Mouse (Mus musculus) cerebellum, postnatal 10 days (tissue): ENCODE measurements around the gene Hemk1.

ENCODE experiments used
- DNase-seq, 2 experiments: peaks; one replicate each; pipeline ENCODE4 v3.0.0; 2021; ENCODE audit warnings: mixed read lengths in 2 of 2

Hemk1 gene

GRCm38 (mm10) chr9:107338172-107338883 lies at the start of gene Hemk1:
Gene Hemk1, minus strand, starts transcription at chr9:107338350.
- DNase-seq = peak; percentile 86 to 88

DNA sequence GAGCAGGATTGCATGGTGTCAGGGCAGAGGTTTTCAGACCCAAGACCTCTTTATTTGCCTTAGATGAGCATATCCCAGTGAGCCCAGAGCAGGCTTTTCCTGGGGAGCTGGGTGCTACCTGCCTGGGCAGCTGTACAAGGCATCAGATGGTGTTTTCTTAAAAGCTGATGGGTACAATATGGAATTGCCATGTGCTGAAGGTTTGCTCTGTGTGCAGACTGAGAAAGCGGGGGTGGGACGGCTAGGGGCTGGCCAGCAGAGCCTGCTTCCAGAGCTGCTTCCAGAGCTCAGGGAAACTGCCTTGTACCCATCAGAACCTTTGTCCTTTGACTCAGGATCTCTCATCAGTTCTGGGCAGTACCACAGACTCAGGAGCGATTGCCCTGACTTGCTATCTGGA lies 49.6 kb upstream of the Hemk1 start:
- DNase-seq = no peak

GRCm38 (mm10) chr9:107386722-107387121 lies 48.6 kb upstream of the Hemk1 start:
- DNase-seq = peak; percentile 74 to 80

- peak; percentile 73 to 81 for DNase-seq
Observed at GRCm38 (mm10) chr9:107384396-107384795, 46.2 kb upstream of the Hemk1 start.

GRCm38 (mm10) chr9:107381723-107382122 lies 43.6 kb upstream of the Hemk1 start:
- no peak for DNase-seq

DNA sequence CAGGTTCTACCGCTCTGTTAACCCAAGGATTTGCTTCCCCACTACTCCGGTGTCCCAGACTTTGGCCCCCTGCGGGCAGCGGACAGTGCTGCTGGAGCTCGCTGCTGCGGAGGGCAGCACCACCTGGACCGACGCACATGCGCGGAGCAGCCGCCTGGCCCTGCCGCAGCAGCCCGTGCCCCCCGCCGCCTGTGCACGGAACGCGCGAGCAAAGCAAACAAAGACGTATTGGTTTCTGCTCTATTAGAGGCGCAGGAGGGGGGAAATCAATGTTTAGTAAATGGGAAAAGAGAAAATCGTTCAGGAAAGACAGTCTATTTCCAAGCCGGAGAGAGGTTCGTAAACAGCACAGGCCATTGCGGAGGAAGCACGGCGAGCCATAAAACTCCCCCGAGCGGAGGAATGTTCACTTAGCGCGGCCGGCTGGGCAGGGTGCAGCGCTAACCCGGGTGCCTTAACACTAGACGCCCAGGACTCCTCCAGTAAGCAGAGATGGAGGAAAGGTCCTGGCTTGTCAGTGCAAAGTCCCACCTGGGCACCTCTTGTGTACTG lies 39.9 kb upstream of the Hemk1 start:
- DNase-seq = peak; percentile 67 to 73

DNA sequence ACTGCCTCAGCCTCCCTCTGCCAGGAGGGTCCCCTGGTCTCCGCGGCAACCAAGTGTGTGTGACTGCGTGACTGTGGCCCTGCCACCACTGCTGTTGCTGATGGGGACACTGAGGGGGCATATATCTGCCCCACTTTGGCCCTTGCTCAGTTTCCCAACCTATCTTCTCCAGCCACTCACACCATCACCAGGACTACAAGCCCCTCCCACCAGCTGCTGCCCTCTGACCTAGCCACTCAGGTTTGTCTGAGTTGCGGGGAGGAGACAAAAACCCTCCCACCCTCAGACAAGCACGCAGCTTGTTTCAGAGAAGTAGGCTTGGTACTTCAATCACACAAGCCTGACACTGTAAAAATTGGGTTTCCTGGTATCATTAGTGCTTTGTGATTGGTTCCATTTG lies 37.3 kb upstream of the Hemk1 start:
- no peak for DNase-seq

DNA sequence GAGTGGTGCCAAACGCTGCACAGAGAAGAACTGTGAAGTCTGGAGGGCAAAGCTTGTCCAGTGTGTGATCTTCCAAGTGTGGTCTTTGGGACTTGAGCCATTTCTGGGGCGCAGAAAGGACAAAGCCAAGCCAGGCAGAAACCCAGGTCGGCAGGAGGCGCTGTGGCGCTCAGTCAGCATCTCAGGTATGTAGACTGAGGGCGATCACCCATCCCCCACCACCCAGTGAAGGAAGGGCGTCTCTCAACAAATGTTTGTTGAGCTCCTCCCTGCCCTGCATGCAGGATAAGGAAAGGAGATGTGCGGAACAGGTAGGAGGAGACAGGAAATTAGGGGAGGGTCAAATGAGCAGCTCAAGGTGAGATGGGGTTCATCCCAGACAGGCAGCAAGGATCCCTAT lies 36.5 kb upstream of the Hemk1 start:
- DNase-seq = peak; percentile 74 to 80

GRCm38 (mm10) chr9:107372441-107372840 lies 34.3 kb upstream of the Hemk1 start:
- no peak for DNase-seq

DNA sequence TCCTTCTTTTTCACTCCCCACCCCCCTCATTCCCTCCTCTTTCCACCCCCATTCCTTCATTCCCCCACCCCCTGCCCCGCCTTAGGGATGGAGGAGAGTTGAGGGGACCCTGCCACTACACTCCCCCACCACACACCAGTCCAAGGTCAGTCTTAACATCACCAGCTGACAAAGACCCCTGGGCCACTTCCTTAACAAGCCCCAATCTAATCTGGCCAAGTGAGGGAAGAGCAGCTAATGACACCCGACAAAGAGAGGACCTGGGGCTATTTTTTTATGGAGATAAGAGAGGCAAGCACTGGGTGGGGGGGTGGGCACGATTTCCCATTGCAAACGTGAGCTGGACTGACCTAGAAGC lies 31.9 kb upstream of the Hemk1 start:
- DNase-seq = no peak

DNA sequence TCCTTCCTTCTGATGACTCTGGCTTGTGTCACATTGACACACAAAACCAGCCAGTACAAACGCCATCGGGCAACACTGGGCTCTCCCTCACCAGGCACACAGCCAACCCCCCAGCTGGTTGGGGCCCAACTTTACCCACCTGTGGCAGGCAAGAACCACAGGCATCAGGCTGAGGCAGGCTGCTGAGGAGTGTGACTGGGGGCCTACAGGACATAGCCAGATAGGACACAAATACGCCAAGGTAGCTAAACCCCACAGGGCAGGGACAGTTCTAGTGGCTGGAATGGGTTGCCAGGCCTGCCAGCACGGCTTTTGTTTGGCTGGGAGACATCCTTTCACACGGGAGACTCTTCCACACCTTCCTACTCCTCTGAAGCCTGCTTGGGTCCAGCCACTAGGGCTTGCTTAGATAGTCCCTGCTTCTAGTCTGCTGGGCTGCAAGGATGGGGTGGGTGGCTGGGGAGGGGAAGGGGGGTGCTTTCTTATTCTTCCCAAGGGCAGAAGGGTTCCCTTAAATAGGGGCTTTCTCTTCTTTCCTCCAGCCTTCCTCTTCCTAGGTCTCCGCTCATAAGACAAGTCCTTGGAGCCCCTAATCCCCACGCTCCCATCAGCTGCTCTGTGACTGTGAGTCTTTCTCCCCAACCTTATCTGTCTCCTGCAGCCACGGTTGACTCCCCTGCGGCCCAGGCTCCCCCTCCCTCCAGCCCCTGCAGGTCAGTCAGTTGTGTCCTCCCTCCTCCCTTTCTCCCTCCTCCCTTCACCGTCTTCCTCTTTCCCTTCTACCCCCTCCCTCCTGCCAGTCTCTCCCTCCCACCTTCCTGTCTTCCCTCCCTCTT lies 31.3 kb upstream of the Hemk1 start:
- DNase-seq = peak; percentile 39 to 43

DNA sequence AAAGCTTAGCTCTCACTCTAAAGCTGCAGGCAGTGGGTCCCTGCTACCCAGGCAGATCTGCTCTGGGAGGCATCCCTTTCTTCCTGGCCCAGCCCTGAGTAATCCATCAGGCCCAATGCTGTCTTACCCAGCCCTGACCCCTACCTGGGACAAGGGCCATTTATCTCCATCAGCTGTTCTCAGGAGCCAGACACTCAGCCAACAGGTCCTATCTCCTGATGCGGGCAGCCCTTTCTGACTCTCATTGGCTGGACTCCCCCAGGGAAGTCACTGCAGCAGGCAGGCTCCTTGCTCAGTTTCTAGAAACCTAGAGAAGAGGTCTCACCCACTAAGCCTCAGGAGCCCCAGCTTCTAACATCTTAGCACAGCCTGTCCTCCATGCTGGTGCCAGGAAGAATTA lies 30.2 kb upstream of the Hemk1 start:
- DNase-seq = no peak

DNA sequence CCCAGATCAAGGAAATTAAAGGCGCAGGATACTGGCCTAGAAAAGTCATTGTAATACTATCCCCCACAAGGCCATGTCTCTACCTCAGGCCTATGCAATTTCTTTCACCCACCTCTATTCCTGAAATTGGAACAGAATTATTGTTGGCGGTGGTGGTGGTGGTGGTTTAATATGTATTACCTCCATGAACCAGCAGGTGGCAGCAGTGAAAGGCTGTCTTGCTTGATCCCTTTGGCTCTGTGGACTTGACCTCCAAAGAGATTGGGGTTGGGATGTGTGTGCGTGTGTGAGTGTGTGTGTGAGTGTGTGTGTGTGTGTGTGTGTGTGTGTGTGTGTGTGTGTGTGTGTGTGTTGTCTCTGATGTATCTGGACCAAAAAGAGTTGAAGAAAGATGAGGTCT lies 28.5 kb upstream of the Hemk1 start:
- DNase-seq = peak; percentile 85 to 93

DNA sequence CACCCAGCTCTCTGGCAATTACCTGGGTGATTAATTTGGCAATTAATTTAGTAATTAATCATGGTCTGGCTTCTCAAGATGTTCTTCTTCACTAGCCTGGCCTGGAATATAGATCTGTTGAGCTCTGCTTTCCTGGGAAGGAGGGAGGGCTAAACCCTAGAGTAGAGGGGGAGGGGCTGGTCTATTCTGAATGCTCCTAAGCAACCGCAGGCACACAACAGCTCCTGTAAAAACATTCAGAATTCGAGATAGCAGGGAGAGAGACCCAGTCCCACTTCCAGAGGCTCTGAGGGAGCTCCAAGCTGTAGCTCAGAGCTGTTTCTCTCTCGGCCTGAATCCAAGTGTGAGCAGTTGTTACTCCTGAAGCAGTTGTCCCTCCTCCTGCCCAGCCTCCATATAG lies 22.8 kb upstream of the Hemk1 start:
- DNase-seq = no peak

DNA sequence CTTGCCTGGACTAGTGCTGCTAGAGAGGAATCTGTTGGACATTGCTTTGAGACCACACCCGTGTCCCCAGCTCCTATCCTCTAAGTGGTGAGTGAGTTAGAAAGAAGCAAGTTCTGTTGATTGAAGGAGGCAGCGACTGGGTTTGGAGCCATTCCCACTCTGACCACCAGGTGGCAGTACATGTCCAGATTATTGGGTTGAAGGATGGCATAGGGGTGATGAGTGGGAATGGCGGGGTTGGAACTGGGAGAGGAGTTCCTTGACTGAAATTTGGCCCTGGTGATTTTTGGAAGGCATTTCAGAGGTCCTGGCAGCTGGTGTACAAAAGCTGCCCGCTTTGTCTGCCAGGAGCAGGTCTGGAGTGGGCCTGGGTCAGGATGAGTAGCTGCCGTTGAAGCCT lies 19.5 kb upstream of the Hemk1 start:
- DNase-seq = peak; percentile 97 to 98

GRCm38 (mm10) chr9:107355870-107356765 lies 18.0 kb upstream of the Hemk1 start:
- DNase-seq = peak; percentile 89 to 91

DNA sequence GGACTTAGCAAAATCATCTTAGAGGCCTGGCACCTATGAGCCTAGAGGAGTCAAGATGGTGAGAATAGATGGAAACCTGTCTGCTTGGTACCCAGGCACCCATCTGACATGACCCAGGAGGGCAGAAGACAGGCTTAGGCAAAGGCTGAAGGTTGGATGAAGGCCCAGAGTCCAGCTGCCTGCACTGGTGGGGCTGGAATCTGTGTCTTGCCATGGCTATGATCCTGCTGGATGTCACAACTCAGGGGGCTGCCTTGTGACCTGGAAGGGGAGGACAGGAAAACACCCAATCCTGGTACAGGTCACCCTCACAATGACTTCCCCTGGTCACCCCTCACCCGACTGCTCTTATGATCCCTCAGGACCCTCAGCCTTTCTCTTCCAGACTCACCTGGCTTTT lies 16.7 kb upstream of the Hemk1 start:
- DNase-seq = peak in 1 of 2 experiments; percentile 55

- no peak for DNase-seq
Observed at GRCm38 (mm10) chr9:107349321-107349720, 11.2 kb upstream of the Hemk1 start.

DNA sequence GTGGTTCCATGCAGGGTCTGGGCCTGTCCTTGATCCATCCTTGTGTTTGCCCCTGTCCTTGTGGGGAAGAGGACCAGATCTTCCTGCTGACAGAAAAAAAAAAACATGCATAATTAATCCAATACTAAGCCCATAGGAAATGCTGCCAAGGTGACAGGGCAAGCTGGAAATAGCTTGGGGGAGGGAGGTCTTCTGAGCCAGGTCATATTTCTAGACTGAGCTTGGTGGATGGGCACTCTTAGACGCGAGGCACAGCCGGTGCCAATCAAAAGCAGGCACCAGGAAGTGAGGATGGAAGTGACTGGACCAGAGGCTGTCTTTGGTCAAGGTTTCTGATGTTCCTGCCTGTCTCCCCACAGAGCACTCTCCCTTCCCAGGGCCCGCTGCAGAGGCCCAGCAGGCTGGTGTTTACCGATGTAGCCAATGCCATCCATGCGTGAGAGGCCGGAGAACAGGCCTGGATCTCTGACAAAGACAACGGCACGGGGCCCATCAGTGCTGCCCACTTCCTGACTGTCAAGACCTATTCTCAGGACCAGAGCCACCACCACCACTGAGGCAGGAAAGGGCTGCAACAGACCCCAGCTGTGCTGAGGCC lies 9.5 kb upstream of the Hemk1 start:
- DNase-seq = peak; percentile 79 to 82

DNA sequence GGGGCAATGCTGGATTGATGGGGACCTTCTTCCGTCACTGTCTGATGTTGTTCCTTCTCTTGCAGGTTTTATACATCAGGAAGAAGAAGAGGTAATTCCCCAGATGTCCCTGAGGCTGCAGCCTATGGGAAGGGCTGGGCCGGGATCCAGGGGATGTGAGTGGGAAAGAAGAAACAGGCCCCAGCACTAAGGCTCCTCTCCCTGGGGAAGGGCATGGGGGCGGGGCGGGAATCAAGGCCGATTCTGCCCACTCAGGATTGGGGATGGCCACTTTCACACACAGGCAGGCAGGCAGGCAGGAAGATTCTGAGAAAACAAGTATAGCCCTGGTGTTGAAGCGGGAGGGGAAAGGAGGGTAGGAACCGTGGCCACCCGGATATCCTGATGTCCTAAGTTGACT lies 7.9 kb upstream of the Hemk1 start:
- DNase-seq = peak; percentile 55 to 60

DNA sequence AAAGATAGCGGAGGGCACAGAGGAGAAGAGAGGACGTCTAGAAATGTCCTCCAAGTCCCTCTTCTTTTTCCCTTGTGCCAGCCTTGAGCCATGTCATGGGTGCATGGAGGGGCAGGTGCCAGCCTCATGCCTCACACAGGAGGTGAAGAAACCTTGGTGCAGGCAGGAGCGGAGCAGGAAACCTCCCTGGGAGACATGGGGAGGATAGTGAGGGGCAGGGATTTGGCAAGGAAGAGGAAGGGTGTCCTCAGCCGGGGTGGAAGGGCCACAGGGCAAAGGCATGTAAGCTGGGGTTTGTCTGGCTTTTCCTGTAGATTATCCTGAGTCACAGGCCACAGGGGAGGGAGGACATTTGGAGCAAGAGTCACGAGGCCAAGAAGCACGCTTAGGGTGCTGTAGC lies 5.9 kb upstream of the Hemk1 start:
- peak in 1 of 2 experiments; percentile 43 for DNase-seq

DNA sequence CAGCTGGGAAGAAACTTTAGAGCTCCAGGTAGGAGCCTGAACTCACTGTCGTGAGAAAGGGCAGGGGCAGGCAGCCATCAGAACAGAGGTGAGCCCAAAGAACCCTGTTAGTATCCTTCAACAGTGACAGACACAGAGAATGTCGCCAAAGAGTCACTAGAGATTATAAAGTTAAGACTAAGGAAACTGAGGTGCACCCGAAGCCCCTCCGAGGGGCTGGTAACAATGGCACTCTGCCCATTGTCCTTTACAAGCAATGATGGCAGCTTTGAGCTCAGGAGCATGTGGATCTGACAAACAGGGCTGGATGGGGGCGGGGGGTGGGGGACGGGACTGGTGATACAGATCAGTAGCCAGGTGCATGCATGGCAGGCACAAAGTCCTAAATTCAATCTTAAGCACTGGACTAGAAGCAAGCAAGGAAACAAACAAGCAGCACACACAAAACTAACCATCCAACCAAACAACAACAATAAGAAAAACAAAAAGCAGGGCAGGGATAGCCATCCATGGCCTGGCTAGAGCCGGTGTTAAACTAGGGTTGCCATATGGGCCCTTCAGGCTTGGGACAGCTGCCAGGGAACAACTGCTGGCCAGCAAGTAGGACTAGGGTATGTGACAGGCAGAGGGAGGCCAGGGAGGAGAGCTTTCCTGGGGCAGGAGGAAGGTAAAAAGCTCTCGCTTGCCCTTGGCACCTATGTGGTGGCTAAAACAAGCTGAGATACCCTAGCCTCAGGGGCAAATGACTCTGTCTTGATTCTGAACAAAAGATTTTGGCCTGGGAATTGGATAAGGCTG lies 5.2 kb upstream of the Hemk1 start:
- peak; percentile 98 for DNase-seq
